Comparison of ENCODE assay signal across 8 mouse cellular contexts in genomic region chr6:39205064-39205649, GRCm38 (mm10). TPM values are rescaled to one million over a fixed set of nuclear protein-coding genes. Genes with fewer than 3 reads are reported as not detected.
DNase-seq lines count a peak whose midpoint lies in the region; ATAC-seq and TF ChIP-seq lines count a peak whose summit lies in the region.

No protein-coding gene starts in this region.

- peak overlapping the region; percentile 97 for H3K4me3 ChIP-seq in hindbrain, postnatal 0 days (ENCODE audit: low read length)

- H3K9ac ChIP-seq in hindbrain, postnatal 0 days (replicated peaks; ENCODE audit: low read length) = peak overlapping the region; percentile 94

- H3K27me3 ChIP-seq in hindbrain, postnatal 0 days (ENCODE audit: insufficient read depth, low read length) = no peaks in the 10 kb centered on the region

- H3K36me3 ChIP-seq in hindbrain, postnatal 0 days (ENCODE audit: insufficient read depth, low read length) = no peaks in the 10 kb centered on the region

- no peaks in the 10 kb centered on the region for H3K4me1 ChIP-seq in hindbrain, postnatal 0 days (ENCODE audit: insufficient read depth, low read length)

- peak; percentile 46 for ATAC-seq in hindbrain, postnatal 0 days
- ATAC-seq in megakaryocyte-erythroid progenitor cell, adult 5-6 weeks (replicated peaks; ENCODE audit: low FRiP score, low TSS enrichment, poor library complexity, severe bottlenecking) = peak; percentile 75

- H3K27ac ChIP-seq in hindbrain, postnatal 0 days = peak overlapping the region; percentile 95

- H3K9me3 ChIP-seq in hindbrain, postnatal 0 days (ENCODE audit: low read length) = no peaks in the 10 kb centered on the region

- TF ChIP-seq CTCF in hindbrain, postnatal 0 days (IDR thresholded peaks at IDR 0.05; ENCODE audit: low read depth) = peak; percentile 86

- WGBS in hindbrain, postnatal 0 days = under 1% methylated on average over 30 of the region's 30 CpGs

- DNase-seq in adipocyte (ENCODE audit: low spot score) = peak; percentile 97
- peak; percentile 86 for DNase-seq in embryo, embryonic 10 days (ENCODE audit: low spot score)
- peak; percentile 48 to 55 for DNase-seq in gastrocnemius, adult 8-10 months (ENCODE audit: low spot score in 2 of 2)
- peak; percentile 84 for DNase-seq in hindbrain, postnatal 0 days (ENCODE audit: low spot score)
- peak; percentile 44 to 63 for DNase-seq in left cerebral cortex, postnatal 14 days (ENCODE audit: low spot score in 2 of 2)
- DNase-seq in right cerebral cortex, postnatal 14 days = peak; percentile 40
- peak; percentile 60 for DNase-seq in urinary bladder, postnatal 25 days (ENCODE audit: low spot score)

- peak overlapping the region; percentile 73 for H3K4me2 ChIP-seq in hindbrain, postnatal 0 days (ENCODE audit: low read depth, low read length)

- intact Hi-C loops in left cerebral cortex, postnatal 14 days (cut with DNase I) = loop anchor here (2.0 kb wide), 1 partner anchor 140 kb away; no protein-coding TSS in a partner anchor

RNA-seq across cellular contexts. Expression of gene Kdm7a, which starts 1.4 kb away (rescaled TPM):
- 10 to 100 TPM; 26.3 to 34.3 (median 28.9) TPM for total RNA-seq in gastrocnemius, adult 8-10 months (2022)
- 6.8 and 7.8 TPM in 2 replicates for total RNA-seq in hindbrain, postnatal 0 days (2014; rRNA removed)
- polyA plus RNA-seq in hindbrain, postnatal 0 days (2015; fragmentation: Nextera tagmentation; extraction: Ambion mirVana) = 2.0 and 2.2 TPM in 2 replicates
- total RNA-seq in left cerebral cortex, postnatal 14 days (2021) = 10 to 100 TPM; 25.2 to 31.9 TPM
- total RNA-seq in megakaryocyte-erythroid progenitor cell, adult 5-6 weeks (2014; fragmentation: Nextera tagmentation) = 8.2 and 15.4 TPM in 2 replicates
- total RNA-seq in megakaryocyte-erythroid progenitor cell, adult 5-6 weeks (2017) = 17.8 and 18.1 TPM in 2 replicates

Comparison
In these comparisons a context has a peak if more than half of its experiments do, and no peak if none do; other contexts are left out.
1. Peak in every context shown above with its lines: DNase-seq, ATAC-seq, H3K4me3 ChIP-seq and H3K27ac ChIP-seq.
2. DNase-seq: peak in every context shown above with its lines; median percentile 97 in adipocyte; 86 in embryo, embryonic 10 days; 84 in hindbrain, postnatal 0 days; 60 in urinary bladder, postnatal 25 days; 54 in left cerebral cortex, postnatal 14 days; 52 in gastrocnemius, adult 8-10 months; 40 in right cerebral cortex, postnatal 14 days.